20 mouse cellular contexts compared by ENCODE assay signal in genomic region chr8:56932421-56932820, GRCm38 (mm10).
A peak's percentile ranks its signal among the peaks of the same experiment; 100 is the strongest.
DNase-seq lines count a peak whose midpoint lies in the region; ATAC-seq and TF ChIP-seq lines count a peak whose summit lies in the region.
"Had no signal": no experiment of that assay in that cellular context is flagged by ENCODE, and none has a peak within 500 bp of the region (broad histone marks: within the 10 kb centered on the region; RNA-seq: fewer than 3 reads in every experiment).

No protein-coding gene starts in this region.

- no peak for ATAC-seq in intestine, embryonic 14.5 days (replicated peaks; ENCODE audit: low FRiP score, low TSS enrichment, low read depth)
- no peak for ATAC-seq in intestine, embryonic 16.5 days
- ATAC-seq in Patski, result peak; percentile 85
- ATAC-seq: hindbrain, postnatal 0 days; midbrain, embryonic 16.5 days had no signal

- 34% methylated on average over 6 of the region's 6 CpGs for WGBS in heart, embryonic 10.5 days
- 27% methylated on average over 6 of the region's 6 CpGs for WGBS in intestine, embryonic 14.5 days
- 39% methylated on average over 6 of the region's 6 CpGs for WGBS in intestine, embryonic 16.5 days

- peak overlapping the region; percentile 13; the same call in 1 of the 2 replicates for H3K4me3 ChIP-seq in heart, embryonic 10.5 days
- no peak overlapping the region for H3K4me3 ChIP-seq in intestine, embryonic 14.5 days (ENCODE audit: low read depth, low read length)
- no peak overlapping the region for H3K4me3 ChIP-seq in intestine, embryonic 16.5 days (ENCODE audit: low read length)
- no peak overlapping the region for H3K4me3 ChIP-seq in myocyte
- H3K4me3 ChIP-seq: embryonic facial prominence, embryonic 15.5 days; limb, embryonic 15.5 days had no signal

- no peak overlapping the region for H3ac ChIP-seq in myocyte (ENCODE audit: control insufficient read depth, insufficient read length)

- no peaks in the 10 kb centered on the region for H3K36me3 ChIP-seq in heart, embryonic 10.5 days
- no peaks in the 10 kb centered on the region for H3K36me3 ChIP-seq in intestine, embryonic 14.5 days (ENCODE audit: control insufficient read depth, insufficient read depth, low read length)
- no peaks in the 10 kb centered on the region for H3K36me3 ChIP-seq in intestine, embryonic 16.5 days (ENCODE audit: control insufficient read depth, insufficient read depth, low read length)
- no peaks in the 10 kb centered on the region for H3K36me3 ChIP-seq in myocyte (ENCODE audit: control insufficient read depth, insufficient read depth)
- H3K36me3 ChIP-seq: embryonic facial prominence, embryonic 15.5 days; limb, embryonic 15.5 days had no signal

- in situ Hi-C loops in Patski (cut with MboI; ENCODE audit: low pct_unique_long_range_greater_than_20kb), result no loop called here

- peak overlapping the region; percentile 27; the same call in 1 of the 2 replicates for H3K4me2 ChIP-seq in intestine, embryonic 14.5 days (ENCODE audit: low read length)
- H3K4me2 ChIP-seq in intestine, embryonic 16.5 days (ENCODE audit: low read depth, low read length), result no peak overlapping the region
- peak overlapping the region; percentile 3 for H3K4me2 ChIP-seq in myocyte (ENCODE audit: low read depth)
- H3K4me2 ChIP-seq: embryonic facial prominence, embryonic 15.5 days; limb, embryonic 15.5 days had no signal

- no peaks in the 10 kb centered on the region for H3K27me3 ChIP-seq in heart, embryonic 10.5 days (ENCODE audit: insufficient read depth, poor library complexity, severe bottlenecking)
- no peaks in the 10 kb centered on the region for H3K27me3 ChIP-seq in intestine, embryonic 14.5 days (replicated peaks; ENCODE audit: control insufficient read depth, insufficient read depth, low read length)
- H3K27me3 ChIP-seq in intestine, embryonic 16.5 days (replicated peaks; ENCODE audit: control insufficient read depth, insufficient read depth, low read length), result no peaks in the 10 kb centered on the region
- no peaks in the 10 kb centered on the region for H3K27me3 ChIP-seq in Patski
- no peaks in the 10 kb centered on the region for H3K27me3 ChIP-seq in myocyte (ENCODE audit: control insufficient read depth, insufficient read depth, insufficient read length)
- H3K27me3 ChIP-seq: embryonic facial prominence, embryonic 15.5 days; limb, embryonic 15.5 days had no signal

- CTCF ChIA-PET in Patski (lab: Charles Lee), result interaction anchor here (1.4 to 2.3 kb wide), 2 partner anchors 10 to 49 kb away, joined by 3 to 7 read pairs; no protein-coding TSS in a partner anchor

- H3K79me2 ChIP-seq in myocyte (ENCODE audit: control insufficient read depth, insufficient read depth), result no peaks in the 10 kb centered on the region

- H3K9ac ChIP-seq in intestine, embryonic 14.5 days (ENCODE audit: low read length), result no peak overlapping the region
- no peak overlapping the region for H3K9ac ChIP-seq in intestine, embryonic 16.5 days (ENCODE audit: low read depth, low read length)
- H3K9ac ChIP-seq: embryonic facial prominence, embryonic 15.5 days; limb, embryonic 15.5 days had no signal

- DNase-seq in heart, embryonic 10.5 days (ENCODE audit: low spot score), result no peak
- no peak for DNase-seq in heart, adult 8-10 months (ENCODE audit: low spot score)
- DNase-seq in intestine, embryonic 14.5 days (ENCODE audit: low spot score), result no peak
- DNase-seq in Patski (ENCODE audit: low read depth, low spot score), result no peak
- no peak for DNase-seq in urinary bladder, postnatal 4 days (ENCODE audit: low spot score in 2 of 2)
- no peak for DNase-seq in spleen, postnatal 14 days (ENCODE audit: low spot score in 2 of 2)
- DNase-seq: cerebellum, adult 2 months; gastrocnemius, postnatal 10 days; heart, postnatal 4 days; kidney, adult 9 months; kidney, postnatal 4 days; lung, adult 2 months; right cerebral cortex, postnatal 14 days; thymus, postnatal 4 days had no signal

- no peaks in the 10 kb centered on the region for H3K9me3 ChIP-seq in heart, embryonic 10.5 days
- H3K9me3 ChIP-seq in intestine, embryonic 14.5 days (ENCODE audit: control insufficient read depth, low read length), result no peaks in the 10 kb centered on the region
- no peaks in the 10 kb centered on the region for H3K9me3 ChIP-seq in intestine, embryonic 16.5 days (ENCODE audit: control insufficient read depth, low read length)
- H3K9me3 ChIP-seq: embryonic facial prominence, embryonic 15.5 days; limb, embryonic 15.5 days had no signal

- TF ChIP-seq CTCF in Patski (IDR thresholded peaks at IDR 0.05), result peak; percentile 61

- no peak for TF ChIP-seq POLR2A in myocyte (IDR thresholded peaks at IDR 0.05; ENCODE audit: insufficient read length, low read depth)

- H3K27ac ChIP-seq in heart, embryonic 10.5 days, result peak overlapping the region; percentile 64
- H3K27ac ChIP-seq in intestine, embryonic 14.5 days (ENCODE audit: low read depth), result no peak overlapping the region
- no peak overlapping the region for H3K27ac ChIP-seq in intestine, embryonic 16.5 days (ENCODE audit: low read length)
- H3K27ac ChIP-seq: embryonic facial prominence, embryonic 15.5 days; hindbrain, postnatal 0 days; limb, embryonic 15.5 days had no signal

- POLR2A ChIA-PET in Patski (lab: Charles Lee), result no interaction called here

- H3K4me1 ChIP-seq in heart, embryonic 10.5 days, result peaks cover 27% of the 10 kb centered on the region
- peaks cover 10% of the 10 kb centered on the region for H3K4me1 ChIP-seq in intestine, embryonic 14.5 days (replicated peaks; ENCODE audit: control insufficient read depth, insufficient read depth, low read length)
- H3K4me1 ChIP-seq in intestine, embryonic 16.5 days (ENCODE audit: control insufficient read depth, insufficient read depth, low read length), result no peaks in the 10 kb centered on the region
- H3K4me1 ChIP-seq: embryonic facial prominence, embryonic 15.5 days; limb, embryonic 15.5 days had no signal

TF ChIP-seq in myocyte, 11 proteins besides CTCF, POLR2A, EP300 and RAD21:
- no peak for TF ChIP-seq USF1 (IDR thresholded peaks at IDR 0.05; ENCODE audit: low read depth)
